Mouse (Mus musculus) heart, adult 2 months (tissue): ENCODE measurements around the gene Inpp5d. TPM values are rescaled to one million over a fixed set of nuclear protein-coding genes. Genes with fewer than 3 reads are reported as not detected.

Experiments
- DNase-seq, 2 experiments: peaks; one replicate each; pipeline ENCODE4 v3.0.0; 2021
- H3K27ac ChIP-seq: fragments of 200-600 bp; 2 replicates; pipeline ENCODE4 v1.8.1; 2022
- H3K27me3 ChIP-seq: fragments of 200-500 bp; 2 replicates; pipeline ENCODE4 v1.6.1; 2012; ENCODE audit warnings: mild to moderate bottlenecking, low read length, inconsistent platforms, mixed read lengths; ENCODE audit not compliant: control insufficient read depth, insufficient read depth
- H3K36me3 ChIP-seq: fragments of 200-500 bp; 2 replicates; pipeline ENCODE4 v1.6.1; 2012; ENCODE audit warnings: low read length, inconsistent platforms; ENCODE audit not compliant: control insufficient read depth, insufficient read depth
- H3K4me1 ChIP-seq: fragments of 200-500 bp; 2 replicates; pipeline ENCODE4 v1.6.1; 2011; ENCODE audit warnings: low read length; ENCODE audit not compliant: control insufficient read depth, insufficient read depth
- H3K4me3 ChIP-seq: fragments of 200-600 bp; 2 replicates; pipeline ENCODE4 v1.8.1; 2022
- H3K79me2 ChIP-seq: fragments of 200-500 bp; replicated peaks from 2 replicates; pipeline ENCODE4 v1.6.1; 2012; ENCODE audit warnings: mild to moderate bottlenecking, inconsistent platforms, low read length, moderate library complexity, mixed read lengths; ENCODE audit not compliant: control insufficient read depth, insufficient read depth
- H3K9ac ChIP-seq: fragments of 200-500 bp; 2 replicates; pipeline ENCODE4 v1.6.1; 2012; ENCODE audit warnings: low read depth, mild to moderate bottlenecking, control low read depth, inconsistent platforms, low read length, mixed read lengths
- CTCF ChIP-seq: fragments of 200-600 bp; IDR thresholded peaks from 2 replicates; pipeline ENCODE4 v1.8.1; 2022; ENCODE audit warnings: antibody characterized with exemption, mild to moderate bottlenecking, moderate library complexity
- EP300 ChIP-seq: fragments of 200-500 bp; IDR thresholded peaks from 2 replicates; pipeline ENCODE4 v1.6.1; 2011; ENCODE audit warnings: low read depth, low read length, control low read depth; ENCODE audit not compliant: insufficient read depth
- POLR2A ChIP-seq: fragments of 200-500 bp; IDR thresholded peaks from 2 replicates; pipeline ENCODE4 v1.6.1; 2011; ENCODE audit warnings: mild to moderate bottlenecking, low read depth, low read length, control low read depth; ENCODE audit not compliant: insufficient read depth
- WGBS: fragments of 180-500 bp; shearing (Covaris S2); methylation state at CpG from one replicate; pipeline ENCODE4 v1.1.7; 2018; 5-methylcytosine and 5-hydroxymethylcytosine counted together
- intact Hi-C: fragments of 180-260 bp; cut with DNase I; formaldehyde crosslinking; loops from one replicate; pipeline ENCODE4 v1.15.1; 2025
- polyA plus RNA-seq: library from polyadenylated mRNA; depleted of rRNA; stranded (reverse); fragments of >200 nt; gene quantifications from 2 replicates; pipeline ENCODE4 v1.2.3, GENCODE M21; 2012
- total RNA-seq, 2 experiments: library from RNA; stranded (reverse); gene quantifications; 2 replicates each; pipeline ENCODE4 v1.2.3; 2021

Gene Inpp5d
- total and polyA plus RNA-seq, 3 experiments = 13.2 to 13.8 (median 13.5) TPM

DNA sequence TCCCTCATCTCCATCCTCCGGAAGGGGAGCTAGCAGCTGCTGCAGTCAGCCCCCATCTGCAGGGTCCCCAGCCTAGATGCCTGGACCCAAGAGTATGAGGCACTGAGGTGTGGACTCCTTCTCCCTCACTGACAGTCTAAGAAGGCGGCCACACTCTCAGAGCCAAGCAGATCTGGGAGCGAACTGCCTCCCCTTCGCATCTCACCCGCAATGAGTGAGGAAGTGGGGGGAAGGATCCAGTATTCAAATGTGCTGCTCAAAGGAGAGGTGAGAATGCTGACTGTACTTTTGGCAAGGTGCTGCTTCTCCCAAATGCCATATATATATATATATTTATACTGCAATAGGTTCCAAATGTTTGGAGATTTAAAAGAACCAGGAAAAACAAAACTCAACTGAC, 16.7 kb upstream of the Inpp5d start:
- Histone ChIP-seq H3K4me1 (no peaks in the 10 kb centered on the region), H3K4me3 (no peak overlapping the region), H3K27ac (no peak overlapping the region), H3K36me3 (no peaks in the 10 kb centered on the region), H3K79me2 (no peaks in the 10 kb centered on the region), H3K9ac (no peak overlapping the region), H3K27me3 (no peaks in the 10 kb centered on the region)
- intact Hi-C loops = no loop called here
- no peak for TF ChIP-seq EP300
- DNase-seq = no peak
- 83% methylated on average over 5 of the region's 5 CpGs for WGBS

DNA sequence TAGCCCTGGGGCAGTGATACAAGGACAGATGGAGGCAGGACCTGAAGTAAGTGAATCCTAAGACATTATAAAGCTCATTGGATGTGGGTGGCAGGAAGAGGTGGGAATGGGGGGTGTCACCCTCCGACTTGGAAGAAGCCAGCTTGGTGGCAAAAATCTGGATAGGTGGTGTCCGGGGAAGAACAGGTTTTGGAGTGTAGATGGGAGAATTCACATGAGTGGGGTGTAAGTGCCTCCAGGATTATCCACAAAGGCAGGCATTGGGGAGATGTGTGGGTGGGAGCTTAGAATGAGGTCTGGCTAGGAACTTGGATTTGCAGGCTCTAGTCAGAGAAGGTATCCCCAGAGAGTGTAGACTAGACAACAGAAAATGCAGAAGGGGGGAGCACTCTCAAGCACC, 14.8 kb upstream of the Inpp5d start:
- Histone ChIP-seq H3K27me3 (no peaks in the 10 kb centered on the region), H3K9ac (no peak overlapping the region), H3K27ac (no peak overlapping the region), H3K4me1 (no peaks in the 10 kb centered on the region), H3K36me3 (no peaks in the 10 kb centered on the region), H3K4me3 (no peak overlapping the region), H3K79me2 (no peaks in the 10 kb centered on the region)
- intact Hi-C loops = no loop called here
- TF ChIP-seq CTCF (no peak), EP300 (no peak)
- DNase-seq = no peak
- 79% methylated on average over 2 of the region's 2 CpGs for WGBS

DNA sequence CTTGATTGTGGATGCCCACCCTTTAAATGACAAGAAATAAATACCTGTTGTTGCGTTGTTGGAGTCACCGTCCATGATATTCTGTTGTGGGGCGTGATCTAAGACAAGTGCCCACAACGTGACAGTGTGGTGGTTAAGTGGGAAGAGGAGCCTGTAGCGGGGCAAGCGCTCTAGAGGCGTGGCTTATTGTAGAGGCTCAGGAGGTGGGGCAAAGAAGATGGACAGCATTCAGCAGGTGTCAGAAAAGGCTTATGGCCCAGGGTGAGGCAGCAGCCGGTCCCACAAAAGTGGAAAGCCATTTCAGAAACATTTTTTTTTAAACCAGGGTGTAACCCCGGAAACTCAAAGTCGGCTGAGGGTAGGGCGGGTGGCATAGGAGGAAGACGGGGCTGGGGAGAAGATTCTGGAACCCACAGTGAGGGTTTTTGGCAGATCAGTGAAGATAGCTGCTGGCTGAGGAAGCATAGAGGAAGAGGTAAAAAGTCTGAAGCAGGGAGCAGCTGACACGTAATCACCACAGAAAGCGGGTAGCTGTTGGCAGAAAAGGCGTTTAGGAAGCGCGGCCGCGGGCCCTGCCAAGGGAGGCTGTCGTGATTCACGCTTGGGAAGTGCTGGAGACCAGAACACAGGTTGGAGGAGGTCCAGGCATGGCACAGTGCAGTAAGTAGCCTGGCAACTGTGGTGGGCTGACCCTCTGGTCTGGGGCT, 12.6 kb upstream of the Inpp5d start:
- H3K27ac ChIP-seq = no peak overlapping the region
- no peaks in the 10 kb centered on the region for H3K27me3 ChIP-seq

DNA sequence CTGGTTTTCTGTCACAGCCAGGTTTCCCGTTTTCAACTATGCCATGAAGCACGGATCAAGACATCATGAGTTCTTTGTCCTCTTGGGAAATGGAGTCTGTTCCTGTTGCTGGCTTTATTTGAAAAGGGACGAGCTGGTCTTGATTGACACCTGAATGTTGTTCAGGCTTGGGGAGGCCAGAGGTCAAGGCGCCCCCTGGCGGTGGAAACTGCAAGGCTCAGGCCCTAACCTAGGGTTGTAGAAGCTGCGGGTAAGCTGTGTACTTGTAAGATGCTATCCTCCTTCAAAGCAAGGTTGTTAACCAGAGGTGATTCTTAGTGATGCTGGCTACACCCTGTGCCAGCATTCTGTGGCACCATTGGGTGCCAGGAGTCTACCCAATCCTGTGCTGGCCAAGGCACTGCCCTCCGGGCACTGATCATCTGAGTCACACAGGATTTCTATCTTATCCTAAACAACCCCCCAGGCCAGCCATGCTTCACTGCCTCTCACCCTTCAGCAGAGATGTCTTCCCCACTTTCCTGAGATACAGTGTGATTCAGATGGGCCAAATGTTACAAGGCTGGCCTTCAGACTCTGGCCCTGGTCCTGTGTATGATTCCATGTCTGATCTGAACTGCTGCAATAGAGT, 11.6 kb upstream of the Inpp5d start:
- Histone ChIP-seq H3K4me3 (no peak overlapping the region), H3K27ac (no peak overlapping the region), H3K9ac (no peak overlapping the region), H3K36me3 (no peaks in the 10 kb centered on the region), H3K79me2 (no peaks in the 10 kb centered on the region), H3K4me1 (no peaks in the 10 kb centered on the region), H3K27me3 (no peaks in the 10 kb centered on the region)
- WGBS = 38% methylated on average over 7 of the region's 7 CpGs
- TF ChIP-seq CTCF = peak; percentile 88
- TF ChIP-seq POLR2A = no peak
- TF ChIP-seq EP300 = no peak
- intact Hi-C loops = loop anchor here (2.0 kb wide), 1 partner anchor 162 kb away; no protein-coding TSS in a partner anchor
- peak; percentile 60 to 71 for DNase-seq

More for the DNA sequence above, 12.6 kb upstream of the Inpp5d start:
- no peaks in the 10 kb centered on the region for H3K79me2 ChIP-seq
- TF ChIP-seq EP300 (0 out of 2 replicates have a peak, but pooled peaks have one; percentile 7), CTCF (no peak)
- H3K36me3 ChIP-seq = no peaks in the 10 kb centered on the region
- no peak overlapping the region for H3K9ac ChIP-seq
- no peak overlapping the region for H3K4me3 ChIP-seq
- H3K4me1 ChIP-seq = no peaks in the 10 kb centered on the region
- DNase-seq = peak; percentile 49 to 66
- 68% methylated on average over 21 of the region's 21 CpGs for WGBS
- intact Hi-C loops = loop anchor here (2.0 kb wide), 1 partner anchor 161 kb away; no protein-coding TSS in a partner anchor

DNA sequence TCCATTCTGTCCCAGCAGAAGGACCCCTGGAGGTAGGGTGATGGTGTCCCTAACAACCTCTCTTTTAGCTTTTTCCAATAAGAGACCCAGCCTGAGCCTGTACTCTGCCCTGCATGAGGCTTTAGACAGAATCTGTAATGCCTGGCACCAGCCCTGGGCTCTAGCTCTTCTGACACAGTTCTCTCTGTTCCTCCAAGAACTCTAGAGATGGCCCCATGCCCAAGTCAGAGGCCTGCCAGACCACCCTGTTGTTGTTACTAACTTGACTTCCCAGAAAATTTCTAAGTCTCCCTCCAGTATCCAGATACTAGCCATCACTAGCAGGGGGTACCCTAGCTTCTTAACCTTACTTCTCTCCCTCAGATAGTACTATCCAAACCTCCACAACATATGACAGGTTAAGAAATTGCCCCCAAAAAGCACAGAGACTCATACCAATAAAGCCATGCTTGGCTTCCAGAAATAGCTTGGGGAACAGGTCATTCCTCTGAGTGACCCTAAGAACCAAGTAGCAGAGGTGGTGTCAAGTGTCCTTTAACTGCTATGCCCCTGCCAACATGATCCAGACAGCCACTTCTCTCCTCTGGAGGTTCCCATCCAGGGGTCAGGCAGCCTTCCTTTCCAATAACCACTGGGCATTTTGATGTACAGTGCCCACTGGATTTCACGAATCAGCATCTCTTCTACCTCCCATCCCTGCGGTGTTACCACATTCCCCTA, 5.4 kb upstream of the Inpp5d start:
- no peaks in the 10 kb centered on the region for H3K4me1 ChIP-seq
- no peaks in the 10 kb centered on the region for H3K27me3 ChIP-seq
- no peak overlapping the region for H3K4me3 ChIP-seq
- intact Hi-C loops = no loop called here
- H3K79me2 ChIP-seq = no peaks in the 10 kb centered on the region
- no peak for TF ChIP-seq EP300
- H3K27ac ChIP-seq = no peak overlapping the region
- DNase-seq = no peak
- H3K9ac ChIP-seq = no peak overlapping the region
- H3K36me3 ChIP-seq = no peaks in the 10 kb centered on the region
- 83% methylated on average over 2 of the region's 2 CpGs for WGBS

DNA sequence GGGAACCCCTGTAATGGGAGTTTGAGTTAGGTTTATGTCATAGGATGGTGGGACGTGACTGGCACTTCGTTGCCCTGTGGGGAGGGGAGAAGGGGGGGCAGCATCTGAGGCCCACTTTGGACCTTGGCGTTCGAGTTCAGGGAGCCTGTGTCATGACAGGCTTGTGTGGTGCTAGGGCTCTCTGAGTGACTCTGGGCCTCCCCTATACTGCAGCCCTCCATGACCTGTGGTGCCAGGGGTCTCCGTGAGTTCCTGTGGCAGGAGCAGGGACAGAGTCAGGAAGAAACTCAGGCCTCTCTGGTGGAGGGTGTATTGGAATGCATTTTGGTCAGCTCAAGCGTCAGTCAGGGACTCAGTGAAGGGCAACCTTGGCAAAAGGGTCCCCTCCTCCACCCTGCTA, 581 bp downstream of the Inpp5d start:
- Histone ChIP-seq H3K79me2 (no peaks in the 10 kb centered on the region), H3K9ac (peak overlapping the region; percentile 64), H3K27me3 (no peaks in the 10 kb centered on the region), H3K36me3 (no peaks in the 10 kb centered on the region), H3K27ac (peak overlapping the region; percentile 82), H3K4me1 (peaks cover 5% of the 10 kb centered on the region), H3K4me3 (peak overlapping the region; percentile 62)
- intact Hi-C loops = loop anchor here (2.0 kb wide), 1 partner anchor 40 kb away; no protein-coding TSS in a partner anchor
- WGBS = 42% methylated on average over 6 of the region's 6 CpGs
- no peak for DNase-seq
- TF ChIP-seq CTCF (no peak), POLR2A (no peak), EP300 (no peak)
